Comparison of ENCODE assay signal across 12 mouse cellular contexts in the genomic region with DNA sequence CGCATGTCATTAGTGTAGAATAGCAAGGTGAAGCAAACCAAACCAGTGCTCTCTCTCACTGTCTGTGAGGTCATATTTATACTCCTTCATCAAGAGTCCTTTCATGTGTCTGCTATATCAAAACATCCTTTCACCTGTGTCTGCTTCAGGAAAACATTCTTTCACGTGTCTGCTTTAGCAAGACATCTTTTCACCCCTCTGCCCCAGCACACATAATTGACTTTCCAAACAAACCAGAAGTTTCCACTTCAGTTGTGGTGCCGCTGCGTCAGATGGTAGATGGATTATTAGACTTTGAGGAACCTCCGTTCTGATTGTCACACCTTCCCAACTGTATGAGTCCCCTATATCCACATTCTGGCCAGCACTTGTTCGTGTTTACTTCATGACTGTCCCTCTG.
"Had no signal": no experiment of that assay in that cellular context is flagged by ENCODE, and none has a peak within 500 bp of the region (broad histone marks: within the 10 kb centered on the region; RNA-seq: fewer than 3 reads in every experiment).

No protein-coding gene starts in this region.

- DNase-seq: retina, postnatal 1 day; right cerebral cortex, adult 18-20 months; right cerebral cortex, postnatal 14 days; right cerebral cortex, postnatal 25 days; right cerebral cortex, postnatal 4 days; spleen, adult 18-20 months; thymus, adult 18-20 months; thymus, adult 2 months; thymus, postnatal 14 days; thymus, postnatal 25 days; thymus, postnatal 36 days; thymus, postnatal 4 days had no signal
